Mouse (Mus musculus): ENCODE data around the gene Dnah14.

DNA sequence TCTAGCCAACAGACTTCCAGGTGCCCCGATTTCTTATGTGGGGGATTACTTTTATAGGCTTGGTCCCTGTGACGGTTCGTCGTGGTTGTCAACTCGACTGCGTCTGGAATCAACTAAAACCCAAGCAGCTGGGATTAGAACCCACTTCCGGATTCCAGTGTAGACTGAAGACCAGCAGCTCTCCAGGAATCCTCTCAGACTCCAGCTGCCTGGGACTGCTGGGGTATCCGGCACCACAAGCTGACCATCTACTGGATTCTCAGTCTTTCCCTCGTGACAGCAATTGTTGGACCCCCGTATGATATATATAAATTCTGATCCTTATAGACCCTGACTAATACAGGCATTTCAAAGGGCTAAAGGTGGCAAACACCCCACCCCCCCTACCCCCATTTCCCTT lies 16.7 kb upstream of the Dnah14 start:
- TF ChIP-seq CTCF (IDR thresholded peaks at IDR 0.05; ENCODE audit: extremely low read depth, insufficient read depth, low read length) (no peak), POLR2A (IDR thresholded peaks at IDR 0.05; ENCODE audit: extremely low read depth, insufficient read depth, low read length) (no peak)
